Mouse (Mus musculus): ENCODE results near the gene Mrpl24.

GRCm38 (mm10) chr3:87916990-87917389, 2.3 kb upstream of the Mrpl24 start:
- no peak for TF ChIP-seq CTCF (IDR thresholded peaks at IDR 0.05; ENCODE audit: low read depth, low read length)
- TF ChIP-seq POLR2A (IDR thresholded peaks at IDR 0.05; ENCODE audit: borderline replicate concordance, low read depth, low read length) = no peak
